Mouse (Mus musculus) thymus, adult 2 months (tissue): ENCODE data around the gene Rcan2.

Experiments used
- CTCF ChIP-seq: fragments of 200-500 bp; IDR thresholded peaks from 2 replicates; pipeline ENCODE4 v1.5.1; 2012; ENCODE audit warnings: mild to moderate bottlenecking, control low read depth, low read length, moderate library complexity, borderline replicate concordance; ENCODE audit not compliant: control insufficient read depth, poor library complexity, insufficient read depth; ENCODE audit errors: extremely low read depth
- POLR2A ChIP-seq: fragments of 200-500 bp; IDR thresholded peaks from 2 replicates; pipeline ENCODE4 v1.6.1; 2012; ENCODE audit warnings: mild to moderate bottlenecking, low read length, control low read depth, moderate library complexity; ENCODE audit not compliant: control insufficient read depth, poor library complexity, insufficient read depth; ENCODE audit errors: extremely low read depth

DNA sequence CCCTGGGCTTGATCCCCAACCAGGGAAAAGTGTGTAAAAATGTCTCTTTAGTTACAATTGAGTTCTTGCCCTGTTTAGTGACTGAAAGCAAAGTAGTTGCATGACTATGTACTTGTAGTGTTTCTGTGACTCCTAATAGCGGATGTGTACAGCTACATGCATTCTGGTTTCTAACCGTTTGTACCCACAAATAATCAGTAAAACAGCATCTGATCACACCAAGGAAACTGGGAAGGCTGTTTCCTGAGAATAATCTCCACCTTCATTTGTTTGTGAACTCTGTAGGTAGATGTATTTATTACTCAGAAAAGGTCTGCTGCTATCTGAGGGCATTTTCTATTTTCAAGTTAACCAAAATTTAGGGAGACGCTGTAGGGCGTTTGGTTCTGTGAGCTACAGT, 282.0 kb downstream of the Rcan2 start:
- TF ChIP-seq CTCF (no peak), POLR2A (no peak)
